Mouse (Mus musculus): Measurements from ENCODE around the gene Cdc7. TPM values are rescaled to one million over a fixed set of nuclear protein-coding genes. Genes with fewer than 3 reads are reported as not detected.

Cdc7 gene
- total and polyA plus RNA-seq, 3 experiments, result 25.4 to 42.6 (median 27.8) TPM

DNA sequence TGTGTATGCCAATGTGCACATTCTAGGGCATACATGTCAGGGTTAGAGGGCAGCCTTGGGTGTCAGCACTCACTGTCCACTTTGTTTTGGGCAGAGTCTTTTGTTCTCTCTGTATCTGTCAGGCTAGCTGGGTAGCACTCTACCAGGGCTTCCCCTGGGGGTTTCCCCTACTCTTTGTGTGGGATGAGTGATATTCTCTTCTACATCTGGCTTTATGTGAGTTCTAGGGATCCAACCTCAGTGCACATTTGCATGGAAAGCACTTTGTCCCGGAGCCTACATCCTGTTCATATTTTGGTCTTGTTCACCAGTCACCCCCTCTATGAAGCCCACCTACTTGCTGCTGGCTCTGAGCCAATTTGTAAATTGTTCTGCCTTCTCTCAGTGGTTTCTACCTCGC lies 49.3 kb downstream of the Cdc7 start:
- TF ChIP-seq GABPA (IDR thresholded peaks at IDR 0.05; ENCODE audit: insufficient replicate concordance, low read depth, low read length) (no peak), TCF12 (IDR thresholded peaks at IDR 0.05; ENCODE audit: low read depth, low read length) (peak; percentile 59; the same call in 1 of the 2 replicates), MEF2A (IDR thresholded peaks at IDR 0.05; ENCODE audit: borderline replicate concordance, low read depth, low read length) (peak; percentile 57; the same call in 1 of the 2 replicates), SIN3A (IDR thresholded peaks at IDR 0.05; ENCODE audit: low read length) (peak; percentile 55), EP300 (IDR thresholded peaks at IDR 0.05; ENCODE audit: low read length) (peak; percentile 87), BHLHE40 (IDR thresholded peaks at IDR 0.05; ENCODE audit: low read depth, low read length) (peak; percentile 48; the same call in 1 of the 2 replicates), RCOR1 (conservative IDR thresholded peaks at IDR 0.05; ENCODE audit: low read depth, low read length) (0 out of 2 replicates have a peak, but pooled peaks have one; percentile 50), MAZ (IDR thresholded peaks at IDR 0.05; ENCODE audit: low read depth, low read length) (0 out of 2 replicates have a peak, but pooled peaks have one; percentile 71), ZNF384 (IDR thresholded peaks at IDR 0.05; ENCODE audit: low read depth, low read length) (no peak), HCFC1 (IDR thresholded peaks at IDR 0.05; ENCODE audit: low read depth, low read length) (0 out of 2 replicates have a peak, but pooled peaks have one; percentile 31), MXI1 (IDR thresholded peaks at IDR 0.05; ENCODE audit: low read depth, low read length) (0 out of 2 replicates have a peak, but pooled peaks have one; percentile 25), UBTF (IDR thresholded peaks at IDR 0.05; ENCODE audit: low read depth, low read length) (no peak), USF2 (conservative IDR thresholded peaks at IDR 0.05; ENCODE audit: low read depth, low read length) (no peak), ETS1 (conservative IDR thresholded peaks at IDR 0.05; ENCODE audit: low read depth, low read length) (peak; percentile 54), ELF1 (IDR thresholded peaks at IDR 0.05; ENCODE audit: low read depth, low read length) (0 out of 2 replicates have a peak, but pooled peaks have one; percentile 14), E2F4 (IDR thresholded peaks at IDR 0.05; ENCODE audit: insufficient replicate concordance, low read depth, low read length) (no peak), MYC (IDR thresholded peaks at IDR 0.05; ENCODE audit: low read depth, low read length) (no peak), IRF4 (IDR thresholded peaks at IDR 0.05; ENCODE audit: low read depth, low read length) (peak; percentile 62; the same call in 1 of the 2 replicates), CHD2 (IDR thresholded peaks at IDR 0.05; ENCODE audit: low read length) (0 out of 2 replicates have a peak, but pooled peaks have one; percentile 43)
- Histone ChIP-seq H3K4me2 (ENCODE audit: insufficient read depth, low read depth, poor library complexity, severe bottlenecking) (peak overlapping the region; percentile 63), H3K36me3 (replicated peaks in 1 of 2; ENCODE audit: control insufficient read depth in 1 of 2, insufficient read depth in 1 of 2, low read length in 1 of 2) (no peaks in the 10 kb centered on the region), H3K9ac (ENCODE audit: insufficient read depth, low read depth) (no peak overlapping the region), H3K4me3 (replicated peaks in 1 of 3; ENCODE audit: low read depth in 2 of 3, low read length in 2 of 3, poor library complexity in 1 of 3) (no peak overlapping the region), H3K4me1 (ENCODE audit: control insufficient read depth in 1 of 2, insufficient read depth in 2 of 2) (peaks cover 27 to 72% of the 10 kb centered on the region in 2 experiments), H3K79me2 (replicated peaks; ENCODE audit: control insufficient read depth, extremely low read depth, insufficient read depth, poor library complexity, severe bottlenecking) (no peaks in the 10 kb centered on the region), H3K9me3 (replicated peaks; ENCODE audit: low read length) (no peaks in the 10 kb centered on the region), H3K27ac (ENCODE audit: insufficient read depth, low read depth) (no peak overlapping the region; the same call in 1 of the 2 replicates), H3K27me3 (replicated peaks) (no peaks in the 10 kb centered on the region)
- DNase-seq (ENCODE audit: extremely low read depth), result peak; percentile 74
- in situ Hi-C loops (cut with MboI; ENCODE audit: low pct_ligation_motif_present, low pct_unique_long_range_greater_than_20kb, low sequenced_read_pairs), result no loop called here
- dilution Hi-C loops (cut with MboI; ENCODE audit: extremely low pct_ligation_motif_present, extremely low pct_unique_long_range_greater_than_20kb, low sequenced_read_pairs), result no loop called here

DNA sequence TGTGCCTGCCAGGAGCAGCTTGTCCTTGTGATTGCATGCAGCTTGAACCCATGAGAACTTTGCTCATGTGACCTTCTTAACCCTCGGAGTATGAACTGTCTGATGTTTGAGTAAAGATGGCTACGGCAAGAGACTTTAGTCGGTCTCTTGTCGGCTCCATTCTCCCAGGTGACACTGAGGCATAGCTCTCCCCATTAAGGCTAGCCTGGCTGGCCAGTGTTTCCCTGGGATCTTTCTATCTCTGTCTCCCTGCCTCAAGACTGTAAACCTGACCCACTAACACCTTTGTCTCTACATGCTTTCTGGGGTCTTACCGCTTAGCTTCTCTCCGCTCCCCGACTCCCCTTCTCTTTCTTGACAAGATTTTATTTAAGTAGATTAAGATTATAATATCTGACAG lies 50.0 kb downstream of the Cdc7 start:
- Histone ChIP-seq H3K36me3 (replicated peaks in 1 of 2; ENCODE audit: control insufficient read depth in 1 of 2, insufficient read depth in 1 of 2, low read length in 1 of 2) (no peaks in the 10 kb centered on the region), H3K4me2 (ENCODE audit: insufficient read depth, low read depth, poor library complexity, severe bottlenecking) (no peak overlapping the region), H3K4me3 (replicated peaks in 1 of 3; ENCODE audit: low read depth in 2 of 3, low read length in 2 of 3, poor library complexity in 1 of 3) (no peak overlapping the region), H3K27me3 (replicated peaks) (no peaks in the 10 kb centered on the region), H3K9me3 (replicated peaks; ENCODE audit: low read length) (no peaks in the 10 kb centered on the region), H3K4me1 (ENCODE audit: control insufficient read depth in 1 of 2, insufficient read depth in 2 of 2) (peaks cover 27 to 64% of the 10 kb centered on the region in 2 experiments), H3K79me2 (replicated peaks; ENCODE audit: control insufficient read depth, extremely low read depth, insufficient read depth, poor library complexity, severe bottlenecking) (no peaks in the 10 kb centered on the region), H3K27ac (ENCODE audit: insufficient read depth, low read depth) (no peak overlapping the region), H3K9ac (ENCODE audit: insufficient read depth, low read depth) (no peak overlapping the region)
- DNase-seq (ENCODE audit: extremely low read depth), result no peak
- TF ChIP-seq ETS1 (conservative IDR thresholded peaks at IDR 0.05; ENCODE audit: low read depth, low read length) (no peak), SIN3A (IDR thresholded peaks at IDR 0.05; ENCODE audit: low read length) (no peak), E2F4 (IDR thresholded peaks at IDR 0.05; ENCODE audit: insufficient replicate concordance, low read depth, low read length) (no peak), IRF4 (IDR thresholded peaks at IDR 0.05; ENCODE audit: low read depth, low read length) (no peak), ZNF384 (IDR thresholded peaks at IDR 0.05; ENCODE audit: low read depth, low read length) (no peak), RAD21 (IDR thresholded peaks at IDR 0.05; ENCODE audit: low read depth, low read length) (no peak), ZMIZ1 (IDR thresholded peaks at IDR 0.05; ENCODE audit: low read depth, low read length) (no peak), TCF12 (IDR thresholded peaks at IDR 0.05; ENCODE audit: low read depth, low read length) (no peak), MAZ (IDR thresholded peaks at IDR 0.05; ENCODE audit: low read depth, low read length) (no peak), SMC3 (IDR thresholded peaks at IDR 0.05; ENCODE audit: low read depth, low read length) (no peak)
- in situ Hi-C loops (cut with MboI; ENCODE audit: low pct_ligation_motif_present, low pct_unique_long_range_greater_than_20kb, low sequenced_read_pairs) (no loop called here), dilution Hi-C loops (cut with MboI; ENCODE audit: extremely low pct_ligation_motif_present, extremely low pct_unique_long_range_greater_than_20kb, low sequenced_read_pairs) (no loop called here)
